Mouse (Mus musculus) cerebellum, adult 11-12 months (tissue): ENCODE data around the gene Nisch.

Experiments used
- DNase-seq: peaks from one replicate; pipeline ENCODE4 v3.0.0; 2022

The Nisch gene

DNA sequence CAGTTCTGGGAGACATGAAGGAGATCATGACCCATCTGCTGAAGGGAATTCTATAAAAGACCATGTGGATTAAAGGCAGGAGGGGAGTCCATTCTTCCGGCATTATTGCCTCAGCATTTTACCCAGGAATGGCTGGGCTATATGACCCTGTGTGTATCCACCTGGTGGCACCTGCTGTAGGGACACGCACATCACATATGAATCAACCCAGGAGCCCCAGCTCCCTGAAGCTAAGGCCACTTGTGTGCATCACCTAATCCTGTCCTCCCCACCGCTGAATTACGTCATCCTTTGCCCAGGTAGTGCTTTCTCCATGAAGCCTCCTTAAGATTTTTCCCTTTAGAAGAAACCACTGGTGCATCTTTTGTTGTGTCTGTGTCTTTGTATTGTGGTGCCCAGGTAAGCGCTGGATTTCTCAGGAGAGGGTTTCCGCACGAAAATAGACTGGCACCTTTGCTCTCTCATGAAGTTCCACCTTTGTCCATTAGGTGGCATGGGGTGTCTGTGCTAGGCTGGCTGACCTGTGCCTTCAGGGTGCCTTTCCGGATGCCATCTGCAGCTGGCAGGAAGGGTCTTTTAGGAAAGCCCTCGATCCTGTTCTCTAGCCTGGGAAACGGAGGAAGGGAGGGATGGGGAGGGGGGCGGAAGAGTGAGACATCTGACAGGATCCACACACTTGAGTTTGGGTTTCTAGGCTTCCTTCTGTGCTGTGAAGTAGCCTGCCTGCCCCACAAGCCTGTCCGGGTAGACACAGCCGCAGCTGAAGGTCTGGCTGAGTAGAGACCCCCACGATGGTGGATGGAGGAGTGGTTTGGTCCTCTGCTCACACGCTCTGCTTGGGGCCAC lies 1.4 kb downstream of the Nisch start:
- peak; percentile 68 for DNase-seq

DNA sequence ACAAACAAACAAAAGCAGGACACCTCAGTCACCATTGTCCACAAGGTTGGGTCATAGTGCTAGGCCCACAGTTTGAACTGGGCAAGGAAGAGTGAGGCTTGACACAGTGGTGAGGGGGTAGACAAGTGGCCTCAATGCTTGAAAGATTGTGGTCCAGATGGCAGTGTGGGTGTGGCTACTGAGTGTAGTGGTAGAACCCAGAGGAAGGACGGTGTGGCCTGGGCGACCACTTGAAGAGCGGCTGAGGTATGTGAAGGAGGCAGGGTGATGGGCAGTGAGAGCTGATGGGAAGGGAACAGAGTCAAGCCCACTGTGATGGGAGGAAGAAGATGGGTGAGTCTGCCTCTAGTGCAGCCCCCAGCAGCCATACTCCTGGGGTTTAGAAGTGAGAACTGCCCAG lies 2.1 kb downstream of the Nisch start:
- DNase-seq = peak; percentile 41

DNA sequence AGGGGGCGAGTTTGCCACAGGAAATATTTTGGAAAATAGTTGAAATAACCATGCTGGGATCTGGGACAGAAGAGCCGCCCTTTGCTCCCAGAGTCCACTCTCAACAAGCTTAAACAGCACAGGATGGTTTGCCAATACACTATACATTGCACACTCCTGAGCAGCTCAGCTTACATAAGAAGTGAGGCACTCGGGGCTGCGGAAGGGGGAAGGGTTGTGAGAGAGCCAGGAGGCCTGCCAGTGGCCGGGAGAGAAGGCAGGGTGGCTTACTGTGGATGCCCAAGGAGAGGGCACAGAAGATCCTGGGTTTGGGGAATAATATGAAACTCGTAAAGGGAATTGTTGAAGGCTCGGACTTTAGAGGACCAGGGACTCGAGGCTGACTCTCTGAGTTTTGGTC lies 2.9 kb downstream of the Nisch start:
- no peak for DNase-seq

DNA sequence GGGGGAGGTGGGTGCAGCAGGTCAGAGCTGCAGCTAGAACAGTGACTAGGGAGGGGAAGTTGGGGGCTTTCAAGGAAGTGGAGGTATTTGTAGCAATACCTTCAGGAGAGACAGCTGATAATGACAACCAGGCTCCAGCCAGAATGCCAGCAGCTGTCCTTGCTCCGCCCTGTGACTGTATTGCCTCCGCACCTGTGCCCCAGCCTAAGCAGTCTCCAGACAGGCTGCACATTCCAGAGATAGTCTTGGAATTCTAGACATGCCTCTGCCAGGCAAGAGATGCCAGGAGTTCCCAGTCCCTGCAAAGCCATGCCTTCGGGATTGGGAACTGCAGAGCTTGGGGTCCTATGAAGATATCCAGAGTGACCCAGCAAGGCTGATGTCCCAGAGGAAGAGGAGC lies 4.2 kb downstream of the Nisch start:
- DNase-seq = peak; percentile 9

DNA sequence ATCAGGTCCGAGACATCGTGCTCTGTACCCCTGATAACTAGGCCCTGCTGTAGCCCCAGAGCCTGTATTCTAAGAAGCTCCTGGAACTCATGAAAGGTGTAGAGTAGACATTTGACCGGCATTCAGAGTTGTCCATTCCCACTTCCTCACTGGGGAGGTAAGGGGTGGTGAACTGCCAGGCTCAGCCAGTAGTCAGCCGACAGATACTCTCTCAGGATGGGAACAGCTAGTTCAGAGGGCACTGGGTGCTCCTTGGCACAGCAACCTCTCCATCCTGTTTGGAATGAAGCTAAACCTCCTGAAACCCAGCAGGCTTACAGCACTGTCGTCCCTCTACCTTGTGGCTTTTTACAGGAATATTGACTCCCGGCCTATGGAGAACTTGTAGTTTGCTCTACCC lies 4.9 kb downstream of the Nisch start:
- DNase-seq = no peak

DNA sequence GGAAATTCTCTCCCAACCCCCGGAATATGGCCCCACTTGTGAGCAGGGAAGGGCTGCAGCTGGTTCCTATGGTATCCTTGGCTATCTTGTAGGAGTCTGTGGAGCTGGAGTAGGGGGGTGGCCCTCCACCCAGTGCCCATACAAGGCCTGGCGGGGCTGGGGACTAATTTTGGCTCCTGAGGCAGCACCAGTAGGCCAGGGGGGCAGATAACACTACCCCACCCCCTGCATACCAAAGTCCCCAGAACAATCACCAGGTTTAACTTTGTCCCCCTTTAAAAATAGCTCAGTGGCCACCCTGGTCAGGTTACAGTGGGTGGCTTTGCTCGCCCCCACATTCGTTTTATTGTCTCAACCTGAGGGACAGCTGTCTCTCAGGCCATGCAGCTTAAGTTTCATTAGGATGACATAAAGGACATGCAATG lies 7.6 kb downstream of the Nisch start:
- no peak for DNase-seq

DNA sequence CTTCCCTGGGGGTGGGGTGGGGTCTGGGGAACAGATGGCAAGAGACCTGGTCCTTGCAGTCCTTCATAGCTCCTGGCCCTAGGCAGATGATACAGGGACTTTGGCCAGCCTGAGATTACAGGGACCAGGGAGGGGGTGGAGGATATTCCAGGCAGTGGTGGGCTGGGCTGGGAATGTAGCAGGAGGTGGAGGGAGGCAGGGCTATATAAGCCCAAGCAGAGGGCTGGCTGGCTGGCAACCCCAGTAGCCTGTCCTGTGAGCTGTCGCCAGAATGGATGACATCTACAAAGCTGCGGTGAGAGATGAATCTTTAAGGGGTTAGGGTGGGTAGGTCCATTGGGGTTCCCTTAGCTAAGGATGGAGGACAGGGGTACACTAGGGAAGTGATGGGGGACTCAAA lies 8.7 kb downstream of the Nisch start, which contains the start of gene Tnnc1:
Gene Tnnc1 (plus strand): TSS at position 229 of the 400 bp plus-strand sequence.
- no peak for DNase-seq

DNA sequence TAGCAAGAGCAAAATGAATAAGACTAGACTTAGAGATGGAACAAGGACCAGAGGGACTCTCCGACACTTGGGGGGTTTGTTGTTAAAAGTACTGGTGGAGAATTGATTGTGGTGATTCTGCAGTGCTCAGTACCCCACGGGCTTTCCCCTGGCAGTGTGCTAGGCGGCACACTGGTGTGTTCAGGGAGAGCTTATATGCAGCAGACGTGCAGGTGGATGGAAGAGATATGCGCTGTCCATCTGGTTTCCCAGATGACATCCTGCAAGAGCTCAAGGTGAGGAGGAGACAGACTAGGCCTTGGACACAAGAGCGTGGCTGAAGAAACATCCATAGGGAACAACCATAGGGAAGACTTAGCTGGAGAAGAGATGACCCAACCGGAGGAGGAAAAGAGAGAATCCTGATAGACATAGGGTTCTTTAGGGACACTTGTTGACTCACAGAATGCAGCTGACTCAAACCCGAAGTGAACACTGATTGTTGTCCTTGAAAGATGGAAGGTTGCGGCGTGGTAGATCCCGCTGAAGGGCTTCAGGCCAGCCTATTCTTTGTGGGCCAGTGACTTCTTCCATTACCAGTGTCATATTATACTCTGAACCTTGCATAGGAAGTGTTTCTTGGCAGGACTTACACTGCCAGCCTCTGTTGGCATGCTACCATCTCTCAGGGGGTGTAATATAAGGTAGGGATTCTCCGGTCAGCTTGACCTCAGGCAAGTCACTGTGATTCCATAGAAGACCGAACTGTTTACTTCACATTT lies 9.5 kb downstream of the Nisch start:
- peak; percentile 63 for DNase-seq

DNA sequence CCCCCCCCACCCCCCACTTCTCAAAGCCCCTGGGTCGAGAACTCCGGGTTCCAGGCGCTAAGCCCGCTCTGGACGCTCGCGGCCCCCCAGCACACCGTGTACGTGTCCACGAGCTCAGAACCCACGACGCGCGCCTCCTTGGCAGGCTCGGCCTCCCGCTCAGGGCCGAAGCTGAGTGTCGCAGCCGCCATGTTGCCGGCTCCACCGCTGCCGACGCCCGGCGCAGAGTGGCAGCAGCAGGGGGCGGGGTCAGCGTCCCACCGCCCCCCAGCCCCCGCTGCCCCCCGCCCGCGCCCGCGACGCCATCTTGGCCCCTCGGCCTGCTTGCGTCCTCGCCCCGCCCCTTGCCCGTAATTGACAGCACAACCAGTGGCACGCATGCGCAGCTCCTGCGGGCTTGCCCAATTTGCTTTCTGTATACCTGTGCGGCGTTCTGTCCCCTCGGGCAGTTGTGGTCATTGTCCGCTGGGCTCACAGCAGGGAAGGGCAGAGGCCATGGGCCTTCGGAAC lies 10.2 kb downstream of the Nisch start:
- peak; percentile 96 for DNase-seq

DNA sequence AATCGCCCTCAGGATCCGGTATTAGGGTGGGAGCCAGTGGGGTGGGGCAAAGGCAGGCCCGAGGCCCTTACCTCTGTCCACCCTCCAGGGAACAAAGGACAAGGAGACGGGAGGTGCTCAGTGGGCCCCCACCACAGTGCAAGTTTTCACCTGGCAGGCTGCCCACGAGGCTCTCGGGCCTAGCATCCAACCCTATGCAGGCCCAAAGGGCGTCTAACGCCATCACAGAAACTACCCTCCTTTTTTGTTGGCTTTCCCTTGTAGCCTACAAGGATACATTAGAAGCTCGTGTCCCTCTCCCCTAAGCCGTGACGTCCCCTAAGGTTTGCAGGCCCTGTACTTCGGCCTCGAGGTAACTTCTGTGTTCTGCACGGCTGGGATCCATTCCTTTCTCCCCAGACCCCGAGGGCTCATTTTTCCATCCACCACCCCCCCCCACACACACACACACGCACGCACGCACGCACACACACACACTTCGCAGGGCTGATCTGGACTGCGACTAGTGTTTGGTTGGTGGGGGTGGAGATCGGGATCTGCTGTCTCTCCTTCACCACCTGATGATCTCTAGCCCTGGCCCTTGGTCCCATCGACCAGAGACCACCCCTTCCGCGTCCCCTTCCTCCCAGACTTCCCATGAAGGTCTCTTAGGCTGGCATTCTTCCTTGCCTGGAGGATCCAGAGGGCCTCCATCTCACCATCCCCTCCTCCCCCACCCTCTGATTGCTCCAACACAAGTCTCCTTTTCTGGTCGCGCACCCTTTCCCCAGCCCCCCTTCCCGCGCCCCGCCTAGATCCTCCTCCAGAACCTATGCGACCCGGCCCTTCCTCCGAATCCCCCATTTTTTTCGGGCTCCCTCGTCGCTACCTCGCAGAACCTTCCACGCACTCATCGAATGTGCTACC lies 10.9 kb downstream of the Nisch start:
- peak; percentile 76 for DNase-seq

DNA sequence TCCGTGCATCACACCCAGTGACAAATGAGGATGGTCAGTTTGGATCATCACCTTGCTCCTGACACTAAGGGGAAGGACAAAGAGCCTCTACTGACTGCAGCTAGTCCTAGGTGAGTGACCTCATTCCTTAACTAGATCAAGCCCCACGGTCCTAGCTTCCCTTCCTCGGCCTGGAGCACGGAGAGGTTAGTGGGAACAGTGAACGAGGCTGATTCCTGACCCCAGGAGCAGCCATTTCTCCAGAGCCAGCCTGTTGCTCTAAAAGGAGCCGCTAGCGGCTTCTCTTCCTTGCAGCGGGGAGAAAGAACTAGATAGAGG lies 11.5 kb downstream of the Nisch start:
- peak; percentile 58 for DNase-seq

DNA sequence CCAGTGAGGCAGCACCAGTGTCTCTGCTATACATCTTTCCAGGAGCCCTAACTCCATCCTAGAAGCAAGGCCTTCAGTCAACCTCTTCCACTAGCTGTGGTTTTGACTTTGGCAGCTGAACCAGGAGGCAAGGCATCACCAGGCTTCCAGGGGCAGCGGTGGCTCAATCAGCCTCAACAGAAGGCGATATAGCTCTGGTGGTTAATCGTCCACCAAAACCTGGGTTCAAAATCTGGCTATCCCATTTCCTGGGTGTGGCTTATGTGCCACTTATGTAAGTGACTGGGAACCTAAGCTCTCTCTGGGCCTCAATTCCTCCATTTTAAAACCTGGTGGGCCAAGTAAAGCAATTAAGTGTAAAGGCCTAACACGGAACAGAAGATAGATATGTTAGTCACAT lies 11.9 kb downstream of the Nisch start:
- no peak for DNase-seq

DNA sequence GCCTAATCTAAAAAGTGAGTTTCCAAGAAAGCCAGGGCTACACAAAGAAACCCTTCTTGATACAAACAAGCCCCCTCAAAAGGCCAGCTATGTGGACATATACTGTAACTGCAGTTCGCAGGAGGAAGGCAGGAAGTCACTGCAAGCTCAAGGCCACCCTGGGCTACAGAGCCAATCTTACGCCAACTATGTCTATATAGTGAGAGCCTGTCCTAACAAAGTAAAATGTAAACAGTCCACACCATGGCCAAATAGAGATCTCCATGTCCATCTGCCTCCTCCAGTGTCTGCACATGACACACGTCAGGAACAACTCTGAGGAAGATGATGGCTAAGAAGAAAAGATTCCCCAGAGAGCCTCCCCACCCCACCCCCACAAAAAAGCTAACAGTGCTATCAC lies 16.7 kb downstream of the Nisch start:
- no peak for DNase-seq

DNA sequence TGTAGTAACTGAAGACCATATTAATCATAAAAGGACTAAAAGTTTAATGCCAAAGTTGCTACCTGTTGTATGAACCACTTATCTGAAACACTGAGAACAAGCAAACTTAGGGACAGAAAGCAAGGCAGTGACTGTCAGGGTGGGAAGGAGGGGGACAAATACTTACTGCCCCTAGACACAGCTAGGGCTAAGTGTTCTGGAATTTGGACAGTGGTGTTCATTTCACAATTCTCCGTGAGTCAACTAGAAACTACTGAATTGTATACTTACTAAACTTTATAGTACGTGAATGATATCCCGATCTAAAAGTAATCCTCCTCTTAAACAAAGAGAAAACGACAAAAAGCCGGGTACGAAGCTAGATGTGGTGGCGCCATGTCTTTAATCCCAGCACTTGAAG lies 17.1 kb downstream of the Nisch start:
- no peak for DNase-seq

DNA sequence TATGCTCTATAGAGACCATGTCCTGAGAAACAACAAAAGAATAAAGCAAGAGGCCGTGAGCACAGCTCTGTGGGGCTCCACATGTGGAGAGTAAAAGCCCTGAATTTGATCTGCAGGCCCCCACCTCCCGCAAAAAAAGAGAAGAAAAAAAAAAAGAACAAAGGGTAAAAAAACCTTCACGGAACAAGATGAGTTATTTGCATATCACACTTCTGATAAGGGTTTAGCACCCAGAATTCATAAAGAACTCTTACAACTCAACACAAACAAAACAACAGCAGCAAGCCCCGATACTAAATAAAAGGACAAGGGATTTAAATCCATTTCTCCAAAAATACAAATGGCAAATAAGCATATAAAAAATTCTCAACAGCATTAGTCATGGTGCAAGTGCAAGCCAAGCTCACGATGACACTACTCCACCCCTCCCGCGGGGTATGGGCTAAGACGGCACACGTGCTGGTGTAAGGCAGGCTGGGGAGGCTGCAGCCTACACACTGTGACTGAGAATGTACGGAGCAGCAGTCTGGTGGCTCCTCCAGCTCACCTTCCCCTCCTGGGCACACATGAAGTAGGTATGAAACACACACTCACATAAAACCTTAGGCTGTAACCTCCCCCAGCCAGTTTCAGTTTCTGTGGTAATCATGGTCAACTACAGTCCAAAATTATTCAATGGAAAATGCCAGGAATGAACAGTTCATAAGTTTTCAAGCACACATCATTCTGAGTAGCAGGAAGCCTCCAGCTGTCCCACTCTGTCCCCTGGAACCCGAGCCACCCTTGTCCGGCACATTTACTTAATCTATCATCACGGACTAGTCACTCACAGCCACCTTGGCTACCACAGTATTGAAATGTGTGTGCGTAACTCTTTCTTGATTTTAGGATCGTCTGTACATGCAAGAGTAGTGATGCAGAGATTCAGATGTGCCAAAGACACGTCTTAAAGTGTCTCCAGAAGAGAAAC lies 18.9 kb downstream of the Nisch start:
- no peak for DNase-seq

DNA sequence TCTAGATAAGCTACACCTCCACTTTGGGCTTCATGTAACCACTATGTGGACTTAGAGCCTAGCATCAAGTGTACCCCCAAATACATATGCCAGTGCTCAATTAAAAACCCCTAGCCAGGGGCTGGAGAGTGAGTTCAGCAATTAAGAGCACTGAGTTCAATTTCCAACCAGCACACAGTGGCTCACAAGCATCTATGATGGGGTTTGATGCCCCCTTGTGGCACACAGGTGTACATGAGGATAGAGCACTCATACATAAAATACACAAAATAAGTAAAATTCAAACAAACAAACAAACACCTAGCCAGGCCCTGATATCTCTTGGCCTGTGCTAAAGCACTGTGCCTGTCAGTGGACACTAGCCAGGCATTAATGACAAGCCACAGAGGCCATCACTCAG lies 20.8 kb downstream of the Nisch start:
- no peak for DNase-seq

DNA sequence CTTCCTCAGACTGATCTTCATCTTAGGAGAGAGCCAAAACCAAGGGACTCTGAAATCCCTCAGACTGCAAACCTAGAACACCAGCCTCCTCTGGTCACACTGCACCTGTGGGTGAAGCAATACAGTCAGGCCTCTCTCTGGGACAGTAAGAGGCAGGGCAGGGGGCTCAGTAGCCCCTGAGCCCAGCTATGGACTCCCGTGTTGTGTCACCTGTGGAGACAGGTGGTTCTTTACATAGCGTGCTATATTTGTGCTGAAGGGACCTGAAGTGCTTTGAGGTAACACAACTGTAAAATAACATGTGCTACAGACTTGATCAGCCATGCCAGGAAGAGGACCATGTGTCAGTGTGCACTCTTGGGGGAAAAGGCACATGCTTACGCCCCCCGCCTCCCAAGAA lies 21.2 kb downstream of the Nisch start:
- DNase-seq = peak; percentile 23

DNA sequence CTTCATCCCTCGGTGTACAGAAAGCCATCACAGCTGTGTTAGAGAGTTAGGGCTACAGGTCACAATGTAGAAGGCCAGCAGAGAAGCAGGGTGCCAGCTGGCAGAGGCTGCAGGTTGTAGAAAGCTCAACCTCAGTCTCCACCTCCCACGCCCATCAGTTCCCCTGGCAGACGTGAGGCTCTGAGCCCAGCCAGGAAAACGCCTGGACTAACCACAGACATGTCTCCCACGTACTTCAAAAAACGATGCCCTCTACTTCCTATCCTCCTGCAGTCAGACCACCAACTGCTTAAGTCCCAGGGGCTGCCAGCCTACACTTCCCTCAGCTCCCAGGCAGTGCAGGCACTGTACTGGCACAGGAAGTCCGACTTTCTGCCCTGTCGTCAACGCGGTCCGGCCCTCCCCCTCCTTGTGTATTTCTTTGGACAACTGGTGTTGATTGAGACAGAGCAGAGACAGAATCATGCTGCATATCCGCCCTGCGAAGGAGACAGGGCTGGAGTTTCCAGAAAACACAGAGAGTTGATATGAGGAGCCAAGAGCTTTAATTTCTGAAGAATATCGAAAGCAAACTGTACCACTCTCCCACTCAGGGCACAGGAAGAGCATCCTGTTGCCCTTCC lies 21.7 kb downstream of the Nisch start:
- DNase-seq = peak; percentile 74

DNA sequence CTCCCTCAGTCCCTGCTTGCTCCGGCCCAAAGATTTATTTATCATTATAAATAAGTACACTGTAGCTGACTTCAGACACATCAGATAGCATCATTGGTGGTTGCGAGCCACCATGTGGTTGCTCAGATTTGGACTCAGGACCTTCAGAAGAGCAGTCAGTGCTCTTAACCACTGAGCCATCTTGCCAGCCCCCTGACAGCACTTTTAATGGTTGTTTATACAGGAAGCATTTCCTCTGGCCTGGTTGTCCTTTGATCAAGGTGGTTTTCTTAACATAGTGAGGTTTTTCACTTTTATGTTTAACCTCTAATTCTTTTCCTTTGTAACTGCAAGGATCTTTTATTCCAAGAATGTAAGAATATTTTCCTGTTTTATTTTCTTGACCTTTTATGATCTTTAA lies 22.3 kb downstream of the Nisch start:
- no peak for DNase-seq

DNA sequence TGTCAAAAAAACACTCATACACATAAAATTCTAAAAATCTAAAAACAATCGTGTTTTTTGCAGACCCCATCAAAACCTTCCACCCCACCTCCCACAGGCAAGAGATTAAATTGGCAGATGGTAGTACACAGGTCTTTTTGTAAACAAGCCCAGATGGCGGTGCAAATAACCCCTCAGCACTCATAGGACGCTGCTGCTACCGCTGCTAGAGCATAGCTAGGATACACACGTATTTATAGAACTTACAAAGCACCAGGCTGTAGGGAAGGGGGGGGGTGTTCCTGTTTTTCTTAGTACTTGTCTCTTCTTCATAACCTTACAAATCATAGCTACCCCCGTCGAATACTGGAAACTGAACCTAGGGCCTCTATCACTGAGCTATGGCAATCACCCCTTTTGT lies 23.0 kb downstream of the Nisch start:
- peak; percentile 41 for DNase-seq

DNA sequence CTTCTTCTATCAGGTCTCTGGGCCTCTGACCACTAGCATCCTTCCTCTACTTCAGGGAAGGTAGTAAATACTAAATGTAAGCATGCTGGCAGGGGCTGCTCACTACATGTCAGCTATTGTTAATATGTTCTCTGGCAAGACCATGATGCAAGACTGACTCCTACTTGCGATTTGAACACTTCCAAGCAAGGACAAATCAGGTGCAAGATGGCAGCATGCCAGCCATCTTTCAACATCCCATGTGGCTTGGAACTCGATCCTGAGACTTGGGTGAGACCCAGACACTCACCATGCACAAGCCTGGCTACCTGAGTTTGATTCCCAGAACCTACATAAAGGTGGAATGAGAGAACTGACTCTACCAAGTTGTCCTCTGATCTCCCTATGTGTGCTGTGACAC lies 24.8 kb downstream of the Nisch start:
- DNase-seq = peak; percentile 51
